Mouse (Mus musculus) liver, embryonic 11.5 days (tissue): ENCODE results near the gene Mamdc2. TPM values are rescaled to one million over a fixed set of nuclear protein-coding genes. Genes with fewer than 3 reads are reported as not detected.
"Not testable (repeated sequence)": the region's sequence is repeated elsewhere in the genome, so short reads cannot be mapped to it uniquely, and the experiment has no call there.

Experiments used
- ATAC-seq: fragments of 200-750 bp; cut with Nextera tagmentation; replicated peaks from 2 replicates; pipeline ENCODE4 v1.8.0; 2017; ENCODE audit warnings: moderate number of reproducible peaks, mild to moderate bottlenecking, moderate TSS enrichment, moderate library complexity; ENCODE audit not compliant: low FRiP score
- DNase-seq: peaks from one replicate; pipeline ENCODE4 v3.0.0-alpha.2; 2017; ENCODE audit warnings: low spot score
- H3K27ac ChIP-seq: fragments of 300-500 bp; sonication (generic); 2 replicates; pipeline ENCODE4 v1.5.1; 2014; ENCODE audit warnings: mild to moderate bottlenecking, low read depth, low read length, control low read depth
- H3K27me3 ChIP-seq: fragments of 300-500 bp; sonication (generic); replicated peaks from 2 replicates; pipeline ENCODE4 v1.6.1; 2014; ENCODE audit warnings: low read length, mixed read lengths; ENCODE audit not compliant: control insufficient read depth, insufficient read depth
- H3K36me3 ChIP-seq: fragments of 300-500 bp; sonication (generic); 2 replicates; pipeline ENCODE4 v1.6.1; 2014; ENCODE audit warnings: mild to moderate bottlenecking, low read length, moderate library complexity, mixed read lengths; ENCODE audit not compliant: control insufficient read depth, insufficient read depth
- H3K4me1 ChIP-seq: fragments of 300-500 bp; sonication (generic); replicated peaks from 2 replicates; pipeline ENCODE4 v1.6.1; 2014; ENCODE audit warnings: low read length, mixed read lengths; ENCODE audit not compliant: control insufficient read depth, insufficient read depth
- H3K4me2 ChIP-seq: fragments of 300-500 bp; sonication (generic); 2 replicates; pipeline ENCODE4 v1.6.1; 2014; ENCODE audit warnings: mild to moderate bottlenecking, control low read depth, moderate library complexity
- H3K4me3 ChIP-seq: fragments of 300-500 bp; sonication (generic); 2 replicates; pipeline ENCODE4 v1.5.1; 2014; ENCODE audit warnings: low read depth, low read length, control low read depth
- H3K9ac ChIP-seq: fragments of 300-500 bp; sonication (generic); 2 replicates; pipeline ENCODE4 v1.6.1; 2014; ENCODE audit warnings: low read depth, low read length, control low read depth
- H3K9me3 ChIP-seq: fragments of 300-500 bp; sonication (generic); 2 replicates; pipeline ENCODE4 v1.6.1; 2016; ENCODE audit warnings: low read length, inconsistent platforms, mixed read lengths; ENCODE audit not compliant: control insufficient read depth
- WGBS: fragments of 180-500 bp; shearing (Covaris S2); extraction: QIAGEN DNeasy Blood & Tissue Kit; methylation state at CpG from one replicate; pipeline ENCODE4 v1.1.7; 2014; 5-methylcytosine and 5-hydroxymethylcytosine counted together
- polyA plus RNA-seq: library from polyadenylated mRNA; unstranded; fragments of >200 nt; fragmentation: Nextera tagmentation; extraction: Ambion mirVana; gene quantifications from 2 replicates; pipeline ENCODE4 v1.2.1, GENCODE M21; 2014

Gene Mamdc2
- 0.29 and 0.58 TPM in 2 replicates for polyA plus RNA-seq

DNA sequence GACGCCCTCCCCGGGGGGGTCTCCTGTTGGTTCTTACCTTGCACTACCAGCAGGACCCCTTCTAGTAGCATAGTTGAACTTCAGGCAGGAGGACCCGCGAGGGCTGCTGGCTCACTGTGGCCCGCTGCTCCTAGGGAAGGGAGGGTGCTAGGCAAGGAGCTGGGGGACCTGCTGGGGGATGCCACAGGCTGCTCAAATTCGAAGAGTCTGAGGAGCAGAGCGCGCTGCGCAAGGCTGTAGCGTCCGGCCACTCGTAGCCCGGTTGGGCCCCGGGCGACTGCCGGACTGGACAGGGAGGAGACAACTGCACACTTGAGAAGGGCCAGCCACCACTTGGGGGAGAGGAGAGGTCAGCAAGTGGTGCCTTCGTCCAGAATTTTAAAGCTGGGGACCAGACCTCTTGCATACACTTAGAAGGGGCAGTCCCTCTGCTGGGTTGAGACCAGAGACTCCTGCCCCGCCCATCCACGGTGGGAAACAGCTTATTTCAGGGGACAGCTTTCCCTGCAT lies at the start of gene Mamdc2:
TSS of gene Mamdc2 (minus strand) at position 455 of the 510 bp plus-strand sequence.
- peak; percentile 44 for DNase-seq
- WGBS: 3% methylated on average over 19 of the region's 19 CpGs
- Histone ChIP-seq H3K4me2 (peak within 1 kb of the TSS; percentile 75), H3K36me3 (no peaks in the 10 kb centered on the region), H3K4me3 (peak within 1 kb of the TSS; percentile 46), H3K27ac (no peak within 1 kb of the TSS), H3K27me3 (0 out of 2 replicates have a peak, but pooled peaks cover 3% of the 10 kb centered on the region), H3K9me3 (peaks cover 3% of the 10 kb centered on the region; the same call in 1 of the 2 replicates), H3K9ac (0 out of 2 replicates have a peak within 1 kb of the TSS, but pooled peaks have one; percentile 40), H3K4me1 (no peaks in the 10 kb centered on the region; the same call in 1 of the 2 replicates)
- no peak; the same call in 1 of the 2 replicates for ATAC-seq

- Histone ChIP-seq H3K4me3 (no peak overlapping the region), H3K4me2 (no peak overlapping the region), H3K27me3 (no peaks in the 10 kb centered on the region), H3K27ac (no peak overlapping the region), H3K36me3 (no peaks in the 10 kb centered on the region), H3K9ac (no peak overlapping the region), H3K4me1 (no peaks in the 10 kb centered on the region), H3K9me3 (no peaks in the 10 kb centered on the region)
- no peak for DNase-seq
- no peak for ATAC-seq
- WGBS: 87% methylated on average over 7 of the region's 7 CpGs
Observed at GRCm38 (mm10) chr19:23498011-23498410, 49.8 kb upstream of the Mamdc2 start.

DNA sequence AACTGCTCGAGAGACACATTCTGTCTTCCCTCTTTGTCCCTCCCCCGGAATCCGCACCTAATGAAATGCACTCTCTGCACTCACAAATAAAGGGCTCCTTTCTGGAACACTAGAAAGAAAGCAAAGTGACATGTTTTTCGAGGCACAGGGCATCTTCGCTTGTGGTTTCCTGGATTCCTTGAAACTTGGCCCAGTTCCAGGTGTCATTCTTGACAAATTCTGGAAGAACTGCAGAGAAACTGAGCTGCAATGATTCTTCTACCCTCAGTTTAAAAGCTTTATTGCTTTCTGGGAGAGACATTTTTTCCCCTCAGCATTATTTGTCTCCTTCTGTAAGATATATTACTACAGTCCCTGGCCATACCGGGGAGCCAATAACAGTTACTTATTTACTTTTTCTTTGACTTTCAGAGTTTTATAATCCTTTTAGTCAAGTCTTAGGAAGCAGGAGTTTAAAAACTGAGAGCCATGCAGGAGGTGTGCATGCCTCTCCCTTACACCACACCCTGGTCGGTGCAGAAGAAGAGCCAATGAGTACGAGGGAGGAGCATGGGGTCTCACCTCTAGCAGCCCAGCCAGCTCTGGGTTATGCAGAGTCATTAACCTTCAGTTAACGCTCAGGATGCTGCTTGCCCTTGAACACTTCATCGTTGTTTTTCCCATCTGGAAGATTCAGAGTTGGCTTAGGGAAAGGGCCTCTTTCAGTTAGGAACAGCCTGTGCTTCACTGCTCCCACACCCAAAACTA lies 49.1 kb upstream of the Mamdc2 start:
- Histone ChIP-seq H3K9ac (no peak overlapping the region), H3K4me2 (no peak overlapping the region), H3K4me1 (no peaks in the 10 kb centered on the region), H3K36me3 (no peaks in the 10 kb centered on the region), H3K27ac (no peak overlapping the region), H3K4me3 (no peak overlapping the region), H3K27me3 (no peaks in the 10 kb centered on the region), H3K9me3 (no peaks in the 10 kb centered on the region)
- no peak for ATAC-seq
- DNase-seq: no peak
- WGBS: 71% methylated on average over 10 of the region's 10 CpGs

DNA sequence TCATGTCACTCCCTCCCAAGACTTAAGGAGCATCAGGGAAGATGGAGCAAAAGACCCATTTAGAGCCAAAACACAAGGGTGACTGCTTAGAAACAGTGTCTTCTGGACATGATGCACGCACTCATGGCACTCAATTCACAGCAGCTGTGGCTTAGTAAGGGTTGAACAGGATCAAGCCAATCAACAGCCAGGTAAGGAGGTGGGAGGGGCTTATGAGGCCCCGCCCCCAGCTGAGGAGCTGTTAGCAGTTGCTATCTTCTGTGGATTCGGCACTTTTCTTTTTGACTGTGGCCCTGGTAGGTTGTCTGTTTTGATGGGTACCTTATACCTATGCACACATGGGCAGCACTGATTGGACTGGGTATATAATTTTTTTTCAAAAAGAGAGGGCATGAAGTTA lies 48.3 kb upstream of the Mamdc2 start:
- ATAC-seq (no peak), DNase-seq (no peak)
- Histone ChIP-seq H3K4me2 (no peak overlapping the region), H3K27me3 (no peaks in the 10 kb centered on the region), H3K9me3 (no peaks in the 10 kb centered on the region), H3K4me3 (no peak overlapping the region), H3K4me1 (no peaks in the 10 kb centered on the region), H3K9ac (no peak overlapping the region), H3K36me3 (no peaks in the 10 kb centered on the region), H3K27ac (no peak overlapping the region)
- 81% methylated on average over 3 of the region's 3 CpGs for WGBS

GRCm38 (mm10) chr19:23492663-23493062 lies 44.4 kb upstream of the Mamdc2 start:
- ATAC-seq: no peak
- Histone ChIP-seq H3K36me3 (no peaks in the 10 kb centered on the region), H3K27me3 (no peaks in the 10 kb centered on the region), H3K27ac (no peak overlapping the region), H3K4me2 (no peak overlapping the region), H3K9me3 (no peaks in the 10 kb centered on the region), H3K4me1 (no peaks in the 10 kb centered on the region; the same call in 1 of the 2 replicates), H3K4me3 (no peak overlapping the region), H3K9ac (no peak overlapping the region)
- DNase-seq: no peak

- H3K4me3 ChIP-seq, ATAC-seq, H3K4me1 ChIP-seq, H3K36me3 ChIP-seq, H3K4me2 ChIP-seq, H3K27ac ChIP-seq, H3K27me3 ChIP-seq, DNase-seq, H3K9me3 ChIP-seq, H3K9ac ChIP-seq: not testable (repeated sequence)
- 53% methylated on average over 7 of the region's 7 CpGs for WGBS
Observed at GRCm38 (mm10) chr19:23490703-23491102, 42.5 kb upstream of the Mamdc2 start.

GRCm38 (mm10) chr19:23489780-23490179 lies 41.5 kb upstream of the Mamdc2 start:
- H3K4me1 ChIP-seq: no peaks in the 10 kb centered on the region; the same call in 1 of the 2 replicates
- H3K4me2 ChIP-seq: no peak overlapping the region
- no peak overlapping the region for H3K27ac ChIP-seq
- no peak; the same call in 1 of the 2 replicates for ATAC-seq
- no peaks in the 10 kb centered on the region for H3K36me3 ChIP-seq
- 21% methylated on average over 8 of the region's 8 CpGs for WGBS
- no peak for DNase-seq
- H3K4me3 ChIP-seq: no peak overlapping the region
- H3K9ac ChIP-seq: no peak overlapping the region
- H3K9me3 ChIP-seq: no peaks in the 10 kb centered on the region
- H3K27me3 ChIP-seq: no peaks in the 10 kb centered on the region

- H3K4me2 ChIP-seq: no peak overlapping the region
- no peaks in the 10 kb centered on the region for H3K36me3 ChIP-seq
- no peaks in the 10 kb centered on the region for H3K9me3 ChIP-seq
- WGBS: 67% methylated on average over 1 of the region's 1 CpGs
- H3K4me1 ChIP-seq: no peaks in the 10 kb centered on the region; the same call in 1 of the 2 replicates
- no peak overlapping the region for H3K27ac ChIP-seq
- H3K4me3 ChIP-seq: no peak overlapping the region
- no peak for DNase-seq
- no peak overlapping the region for H3K9ac ChIP-seq
- H3K27me3 ChIP-seq: no peaks in the 10 kb centered on the region
- ATAC-seq: no peak
Observed at GRCm38 (mm10) chr19:23487421-23487820, 39.2 kb upstream of the Mamdc2 start.
